Mouse (Mus musculus): ENCODE measurements at regions not wholly inside any gene's neighbourhood (a gene's known extent, or its start where the extent isn't known, plus 50 kb on each side); places are given as distances from the start of the nearest gene placed in this dataset.

- TF ChIP-seq POLR2A (IDR thresholded peaks at IDR 0.05; ENCODE audit: borderline replicate concordance, extremely low read depth, low read depth, low read length), result no peak
- no peak for TF ChIP-seq CTCF (IDR thresholded peaks at IDR 0.05; ENCODE audit: insufficient read depth, low read length)
Measured at GRCm38 (mm10) chr16:62441197-62441596, 345.4 kb downstream of the Nsun3 start.
